Mouse (Mus musculus): ENCODE data around the gene Ass1. TPM values are rescaled to one million over a fixed set of nuclear protein-coding genes. Genes with fewer than 3 reads are reported as not detected.
A peak's percentile ranks its signal among the peaks of the same experiment; 100 is the strongest.

Gene Ass1
- total and polyA plus RNA-seq, 2 experiments: 3,064 to 3,470 TPM

DNA sequence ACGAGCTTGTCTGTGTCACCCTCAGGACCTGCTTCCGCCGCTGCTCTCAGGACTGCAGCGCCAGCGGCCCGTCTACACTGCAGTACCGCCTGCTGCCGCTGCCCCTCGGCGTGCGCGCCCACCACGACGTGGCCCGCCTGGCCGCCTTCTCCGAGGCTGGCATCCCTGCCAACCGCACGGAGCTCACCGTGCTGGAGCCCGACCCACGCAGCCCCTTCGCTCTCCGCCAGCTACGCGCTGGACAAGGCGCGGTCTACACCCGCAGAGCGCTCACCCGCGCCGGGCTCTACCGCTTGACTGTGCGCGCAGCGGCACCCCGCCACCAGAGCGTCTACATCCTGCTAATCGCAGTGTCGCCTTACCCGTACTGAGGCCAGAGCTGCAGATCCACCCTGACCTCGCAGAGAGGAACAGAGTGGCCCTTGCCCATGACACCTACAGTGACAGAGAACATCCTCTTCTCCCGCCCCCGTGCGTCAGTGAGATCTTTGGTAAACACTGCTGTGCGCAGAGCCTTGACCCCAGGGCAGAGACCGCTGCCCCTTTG lies 9.9 kb upstream of the Ass1 start:
- WGBS: under 1% methylated on average over 46 of the region's 48 CpGs

GRCm38 (mm10) chr2:31460920-31461319 lies 9.1 kb upstream of the Ass1 start:
- no peak for TF ChIP-seq CTCF (IDR thresholded peaks at IDR 0.05; ENCODE audit: low read depth, low read length)
- TF ChIP-seq POLR2A (IDR thresholded peaks at IDR 0.05; ENCODE audit: extremely low read depth, insufficient read depth, low read length): no peak
- no peaks in the 10 kb centered on the region for H3K36me3 ChIP-seq (ENCODE audit: control insufficient read depth, insufficient read depth, low read length)
- H3K4me3 ChIP-seq (ENCODE audit: insufficient read depth, low read depth, low read length): no peak overlapping the region
- H3K27me3 ChIP-seq (ENCODE audit: control insufficient read depth, insufficient read depth, low read length): no peaks in the 10 kb centered on the region
- peak; percentile 89 for DNase-seq (ENCODE audit: extremely low read depth, low read depth, low spot score)
- 44% methylated on average over 7 of the region's 7 CpGs for WGBS
- H3K9ac ChIP-seq (ENCODE audit: low read depth, low read length): peak overlapping the region; percentile 23; the same call in 1 of the 2 replicates
- H3K79me2 ChIP-seq (ENCODE audit: control insufficient read depth, insufficient read depth, low read length): no peaks in the 10 kb centered on the region
- peak overlapping the region; percentile 88 for H3K27ac ChIP-seq (replicated peaks; ENCODE audit: insufficient read depth, low read depth, low read length)
- peaks cover 25% of the 10 kb centered on the region for H3K4me1 ChIP-seq (ENCODE audit: control insufficient read depth, insufficient read depth, low read length)

More for the DNA sequence above, 9.9 kb upstream of the Ass1 start:
- Histone ChIP-seq H3K27me3 (ENCODE audit: control insufficient read depth, insufficient read depth, low read length) (no peaks in the 10 kb centered on the region), H3K79me2 (ENCODE audit: control insufficient read depth, insufficient read depth, low read length) (no peaks in the 10 kb centered on the region), H3K36me3 (ENCODE audit: control insufficient read depth, insufficient read depth, low read length) (no peaks in the 10 kb centered on the region), H3K4me3 (ENCODE audit: insufficient read depth, low read depth, low read length) (peak overlapping the region; percentile 77), H3K4me1 (ENCODE audit: control insufficient read depth, insufficient read depth, low read length) (peaks cover 29% of the 10 kb centered on the region), H3K27ac (replicated peaks; ENCODE audit: insufficient read depth, low read depth, low read length) (peak overlapping the region; percentile 93), H3K9ac (ENCODE audit: low read depth, low read length) (peak overlapping the region; percentile 95)
- DNase-seq (ENCODE audit: extremely low read depth, low read depth, low spot score): peak; percentile 97
- peak; percentile 89 for TF ChIP-seq POLR2A (IDR thresholded peaks at IDR 0.05; ENCODE audit: extremely low read depth, insufficient read depth, low read length)
- TF ChIP-seq CTCF (IDR thresholded peaks at IDR 0.05; ENCODE audit: low read depth, low read length): peak; percentile 55

DNA sequence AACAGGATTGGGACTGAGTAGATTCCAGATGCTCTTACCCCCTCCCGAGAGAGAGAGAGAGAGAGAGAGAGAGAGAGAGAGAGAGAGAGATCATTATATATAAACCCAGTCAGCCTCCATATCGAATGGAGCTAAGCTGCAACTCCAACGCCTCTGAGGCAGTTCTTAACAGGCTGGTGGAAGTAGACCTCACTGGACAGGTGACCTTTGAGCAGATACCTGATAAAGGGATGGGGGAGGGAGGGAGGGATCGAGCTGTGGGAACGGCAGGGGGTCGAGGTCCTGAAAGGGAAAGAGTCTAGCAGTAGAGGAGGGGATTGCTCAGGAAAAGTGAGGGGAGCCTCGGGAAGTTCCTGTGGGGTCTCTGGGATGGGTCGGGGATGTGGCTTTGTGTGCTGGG lies 8.0 kb upstream of the Ass1 start:
- TF ChIP-seq POLR2A (IDR thresholded peaks at IDR 0.05; ENCODE audit: extremely low read depth, insufficient read depth, low read length): no peak
- TF ChIP-seq CTCF (IDR thresholded peaks at IDR 0.05; ENCODE audit: low read depth, low read length): no peak
- Histone ChIP-seq H3K4me3 (ENCODE audit: insufficient read depth, low read depth, low read length) (no peak overlapping the region), H3K9ac (ENCODE audit: low read depth, low read length) (no peak overlapping the region), H3K27me3 (ENCODE audit: control insufficient read depth, insufficient read depth, low read length) (no peaks in the 10 kb centered on the region), H3K36me3 (ENCODE audit: control insufficient read depth, insufficient read depth, low read length) (no peaks in the 10 kb centered on the region), H3K4me1 (ENCODE audit: control insufficient read depth, insufficient read depth, low read length) (peaks cover 22% of the 10 kb centered on the region), H3K79me2 (ENCODE audit: control insufficient read depth, insufficient read depth, low read length) (no peaks in the 10 kb centered on the region), H3K27ac (replicated peaks; ENCODE audit: insufficient read depth, low read depth, low read length) (peak overlapping the region; percentile 56; the same call in 1 of the 2 replicates)
- 25% methylated on average over 8 of the region's 8 CpGs for WGBS
- DNase-seq (ENCODE audit: extremely low read depth, low read depth, low spot score): peak; percentile 65

DNA sequence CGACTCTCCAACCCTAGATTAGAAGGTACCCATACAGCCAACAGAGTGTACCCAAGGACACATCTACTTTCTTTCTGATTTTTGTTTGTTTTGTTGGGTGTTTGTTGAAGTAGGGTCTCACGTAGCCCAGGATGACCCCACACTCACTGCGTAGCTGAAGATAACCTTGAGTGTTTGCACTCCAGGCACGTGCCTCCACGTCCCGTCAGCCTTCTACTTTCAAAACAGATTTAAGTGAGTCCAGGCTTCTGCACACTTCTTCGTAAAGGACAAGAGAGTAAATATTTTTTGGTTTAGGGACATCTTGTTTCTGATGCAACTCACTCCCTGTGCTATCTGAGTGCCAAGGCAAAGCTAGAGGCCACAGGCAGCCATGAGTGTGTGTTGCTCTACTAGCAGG lies 6.8 kb upstream of the Ass1 start:
- TF ChIP-seq POLR2A (IDR thresholded peaks at IDR 0.05; ENCODE audit: extremely low read depth, insufficient read depth, low read length) (no peak), CTCF (IDR thresholded peaks at IDR 0.05; ENCODE audit: low read depth, low read length) (no peak)
- peak; percentile 92 for DNase-seq (ENCODE audit: extremely low read depth, low read depth, low spot score)
- H3K27ac ChIP-seq (replicated peaks; ENCODE audit: insufficient read depth, low read depth, low read length): peak overlapping the region; percentile 87
- no peaks in the 10 kb centered on the region for H3K79me2 ChIP-seq (ENCODE audit: control insufficient read depth, insufficient read depth, low read length)
- no peak overlapping the region for H3K4me3 ChIP-seq (ENCODE audit: insufficient read depth, low read depth, low read length)
- peaks cover 22% of the 10 kb centered on the region for H3K4me1 ChIP-seq (ENCODE audit: control insufficient read depth, insufficient read depth, low read length)
- WGBS: 22% methylated on average over 7 of the region's 7 CpGs
- H3K27me3 ChIP-seq (ENCODE audit: control insufficient read depth, insufficient read depth, low read length): no peaks in the 10 kb centered on the region
- H3K9ac ChIP-seq (ENCODE audit: low read depth, low read length): peak overlapping the region; percentile 32; the same call in 1 of the 2 replicates
- no peaks in the 10 kb centered on the region for H3K36me3 ChIP-seq (ENCODE audit: control insufficient read depth, insufficient read depth, low read length)

GRCm38 (mm10) chr2:31463696-31464528 lies 6.1 kb upstream of the Ass1 start:
- Histone ChIP-seq H3K79me2 (ENCODE audit: control insufficient read depth, insufficient read depth, low read length) (no peaks in the 10 kb centered on the region), H3K27ac (replicated peaks; ENCODE audit: insufficient read depth, low read depth, low read length) (peak overlapping the region; percentile 87), H3K4me3 (ENCODE audit: insufficient read depth, low read depth, low read length) (no peak overlapping the region), H3K9ac (ENCODE audit: low read depth, low read length) (peak overlapping the region; percentile 32; the same call in 1 of the 2 replicates), H3K36me3 (ENCODE audit: control insufficient read depth, insufficient read depth, low read length) (no peaks in the 10 kb centered on the region), H3K4me1 (ENCODE audit: control insufficient read depth, insufficient read depth, low read length) (peaks cover 26% of the 10 kb centered on the region), H3K27me3 (ENCODE audit: control insufficient read depth, insufficient read depth, low read length) (no peaks in the 10 kb centered on the region)
- TF ChIP-seq CTCF (IDR thresholded peaks at IDR 0.05; ENCODE audit: low read depth, low read length) (no peak), POLR2A (IDR thresholded peaks at IDR 0.05; ENCODE audit: extremely low read depth, insufficient read depth, low read length) (0 out of 2 replicates have a peak, but pooled peaks have one; percentile 14)
- WGBS: 18% methylated on average over 8 of the region's 8 CpGs
- peak; percentile 78 for DNase-seq (ENCODE audit: extremely low read depth, low read depth, low spot score)

Measured in liver, adult 2 months (tissue).